Mouse (Mus musculus) hindbrain, embryonic 12.5 days (tissue): ENCODE results near the gene Trim34b. TPM values are rescaled to one million over a fixed set of nuclear protein-coding genes. Genes with fewer than 3 reads are reported as not detected.
"Not testable (repeated sequence)": the region's sequence is repeated elsewhere in the genome, so short reads cannot be mapped to it uniquely, and the experiment has no call there.

ENCODE experiments used
- ATAC-seq: fragments of 200-750 bp; cut with Nextera tagmentation; 2 replicates; pipeline ENCODE4 v1.8.0; 2017; ENCODE audit warnings: moderate TSS enrichment; ENCODE audit not compliant: low FRiP score
- H3K27ac ChIP-seq: fragments of 300-500 bp; sonication (generic); 2 replicates; pipeline ENCODE4 v1.5.1; 2016; ENCODE audit warnings: mild to moderate bottlenecking
- H3K27me3 ChIP-seq: fragments of 300-500 bp; sonication (generic); 2 replicates; pipeline ENCODE4 v1.6.1; 2016; ENCODE audit warnings: mild to moderate bottlenecking
- H3K36me3 ChIP-seq: fragments of 300-500 bp; sonication (generic); 2 replicates; pipeline ENCODE4 v1.6.1; 2016; ENCODE audit warnings: mild to moderate bottlenecking
- H3K4me1 ChIP-seq: fragments of 300-500 bp; sonication (generic); 2 replicates; pipeline ENCODE4 v1.6.1; 2016
- H3K4me2 ChIP-seq: fragments of 300-500 bp; sonication (generic); replicated peaks from 2 replicates; pipeline ENCODE4 v1.6.1; 2016; ENCODE audit warnings: mild to moderate bottlenecking
- H3K4me3 ChIP-seq: fragments of 300-500 bp; sonication (generic); 2 replicates; pipeline ENCODE4 v1.5.1; 2016; ENCODE audit warnings: mild to moderate bottlenecking
- H3K9ac ChIP-seq: fragments of 300-500 bp; sonication (generic); 2 replicates; pipeline ENCODE4 v1.6.1; 2016; ENCODE audit warnings: mild to moderate bottlenecking, moderate library complexity
- H3K9me3 ChIP-seq: fragments of 300-500 bp; sonication (generic); replicated peaks from 2 replicates; pipeline ENCODE4 v1.6.1; 2016; ENCODE audit warnings: mild to moderate bottlenecking
- WGBS: fragments of 180-500 bp; shearing (Covaris S2); methylation state at CpG from one replicate; pipeline ENCODE4 v1.1.7; 2016; 5-methylcytosine and 5-hydroxymethylcytosine counted together
- polyA plus RNA-seq: library from polyadenylated mRNA; unstranded; fragments of >200 nt; fragmentation: Nextera tagmentation; extraction: Ambion mirVana; gene quantifications from 2 replicates; pipeline ENCODE4 v1.2.1, GENCODE M21; 2016

Gene Trim34b
- not detected in 2 replicates for polyA plus RNA-seq

DNA sequence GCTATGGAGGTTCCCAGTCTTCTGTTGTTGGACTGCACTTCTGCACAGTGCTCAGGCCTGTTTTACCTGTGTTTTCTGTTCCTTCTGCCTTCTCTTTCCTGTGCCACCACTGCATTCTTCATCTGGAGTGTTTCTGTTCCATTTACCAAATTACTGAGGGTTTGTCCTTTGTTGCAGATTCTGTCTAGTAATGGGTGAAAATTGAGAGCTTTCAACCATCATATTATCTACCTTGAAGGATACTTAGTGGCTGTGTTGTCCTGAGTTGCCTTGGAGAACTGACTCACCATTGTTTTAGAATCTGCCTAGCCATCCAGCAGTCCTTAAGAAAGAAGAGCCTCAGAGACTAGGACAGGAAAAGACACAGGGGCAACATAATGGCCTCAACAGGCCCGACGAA is at the start of gene Trim34b:
TSS of gene Trim34b (plus strand) at position 301 of the 400 bp plus-strand sequence.
- H3K4me1 ChIP-seq, ATAC-seq, H3K36me3 ChIP-seq, H3K9ac ChIP-seq, H3K27ac ChIP-seq, H3K27me3 ChIP-seq, H3K9me3 ChIP-seq, H3K4me3 ChIP-seq, H3K4me2 ChIP-seq: not testable (repeated sequence)
- 94% methylated on average over 2 of the region's 2 CpGs for WGBS

DNA sequence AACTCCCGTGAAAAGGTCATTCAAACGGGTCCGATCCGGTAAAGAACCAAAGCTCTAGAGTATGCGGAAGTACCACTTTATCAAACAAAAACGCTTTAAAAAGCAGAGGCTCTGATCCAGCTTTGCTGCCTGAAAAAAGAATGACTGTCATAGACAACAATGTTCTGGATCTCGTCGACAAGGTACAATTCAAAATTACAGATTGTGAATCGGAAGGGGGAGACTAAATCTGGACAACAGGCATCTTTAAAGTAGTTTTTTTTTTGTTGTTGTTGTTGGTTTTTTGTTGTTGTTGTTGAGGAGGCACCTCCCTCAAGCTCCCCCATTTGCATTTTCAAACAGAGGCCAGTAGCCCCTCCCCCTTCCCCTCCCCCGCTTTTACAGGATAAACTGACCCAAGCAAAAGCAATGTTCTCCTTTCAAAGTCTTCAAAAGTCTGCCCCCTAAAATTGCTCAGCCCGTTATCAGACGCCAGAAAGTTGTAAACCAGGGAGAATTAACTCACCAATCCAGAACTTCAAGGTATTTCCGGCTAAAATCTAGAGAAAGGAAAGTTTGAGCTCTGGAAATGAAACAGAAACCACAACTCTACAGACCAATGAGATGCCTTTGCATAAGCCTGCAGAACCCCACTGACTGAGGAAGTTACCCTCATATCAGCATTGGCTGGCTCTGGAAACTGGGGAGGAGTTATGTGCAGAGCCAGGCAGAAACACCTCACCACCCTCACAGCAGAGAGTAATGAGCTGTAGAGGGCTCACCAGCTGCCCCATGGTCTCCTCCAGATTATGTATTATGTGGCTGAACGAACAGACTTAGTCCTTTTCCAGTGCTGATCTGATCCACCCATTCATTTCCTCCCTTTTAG is 41.5 kb upstream of the Trim34b start, which contains the start of gene Trim5:
TSS of gene Trim5 (minus strand) at position 519 of the 868 bp plus-strand sequence.
- H3K27me3 ChIP-seq, ATAC-seq, H3K4me2 ChIP-seq, H3K36me3 ChIP-seq, H3K4me3 ChIP-seq, H3K9me3 ChIP-seq, H3K27ac ChIP-seq, H3K9ac ChIP-seq, H3K4me1 ChIP-seq: not testable (repeated sequence)
- WGBS, result 44% methylated on average over 14 of the region's 14 CpGs

DNA sequence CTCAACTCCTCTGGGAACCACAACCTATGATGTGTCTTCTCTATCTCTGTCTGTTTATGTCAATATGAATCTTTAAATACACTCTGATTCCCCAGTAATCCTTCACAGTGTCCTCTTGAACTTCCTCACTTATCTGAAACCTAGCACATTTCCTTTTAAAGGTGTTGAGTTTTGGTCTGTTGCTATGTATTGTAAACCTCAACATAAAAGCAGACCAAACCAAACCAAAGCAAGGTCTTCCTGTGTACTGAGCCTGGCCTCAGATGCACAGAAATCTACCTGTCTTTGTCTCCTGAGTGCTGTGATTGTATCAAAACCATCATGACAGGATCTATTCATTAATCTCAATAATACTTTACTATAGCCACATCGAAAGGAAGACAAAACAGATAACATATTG is 38.6 kb upstream of the Trim34b start:
- no peaks in the 10 kb centered on the region for H3K36me3 ChIP-seq
- WGBS, result 95% methylated on average over 1 of the region's 1 CpGs

DNA sequence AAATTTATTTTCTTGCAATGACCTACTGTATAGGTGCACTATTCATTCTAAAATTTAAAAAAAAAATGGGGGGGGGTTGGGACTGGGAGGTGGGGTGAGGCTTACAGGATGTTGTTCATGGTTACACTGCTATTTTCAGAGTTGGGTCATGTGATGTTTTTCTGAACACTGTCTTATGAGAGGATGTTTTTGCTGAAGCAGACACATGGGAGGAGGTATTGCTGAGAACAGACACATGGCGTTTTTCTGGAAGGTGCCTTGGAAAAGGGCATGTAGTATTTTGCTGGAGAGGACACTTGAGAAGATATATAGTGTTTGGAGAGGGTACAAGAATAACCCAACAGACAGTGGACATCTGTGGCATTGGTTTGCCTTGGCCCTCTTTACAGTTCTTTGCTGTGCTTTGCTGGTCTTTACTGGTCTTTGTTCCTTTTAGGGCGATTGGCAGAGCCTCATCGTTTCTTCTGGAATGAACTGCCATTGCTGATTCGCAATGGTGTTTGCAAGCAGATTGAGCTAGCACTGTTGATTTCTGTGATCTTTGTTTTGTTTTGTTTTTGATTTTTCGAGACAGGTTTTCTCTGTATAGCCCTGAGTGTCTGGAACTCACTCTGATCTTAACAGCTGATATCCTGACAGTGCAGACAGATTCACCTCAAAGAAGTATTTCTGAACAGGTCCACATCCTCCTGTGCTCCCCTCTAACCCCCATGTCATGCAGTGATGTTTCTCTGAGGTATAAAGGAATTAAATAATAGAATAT is 37.5 kb upstream of the Trim34b start:
- H3K9me3 ChIP-seq, result no peaks in the 10 kb centered on the region
- no peak overlapping the region for H3K4me3 ChIP-seq
- H3K27me3 ChIP-seq, result no peaks in the 10 kb centered on the region
- no peaks in the 10 kb centered on the region for H3K4me1 ChIP-seq
- ATAC-seq, result no peak
- no peak overlapping the region for H3K4me2 ChIP-seq
- no peak overlapping the region for H3K27ac ChIP-seq
- no peaks in the 10 kb centered on the region for H3K36me3 ChIP-seq
- H3K9ac ChIP-seq, result no peak overlapping the region
- WGBS, result 82% methylated on average over 5 of the region's 5 CpGs

More for the DNA sequence above, 38.6 kb upstream of the Trim34b start:
- Histone ChIP-seq H3K9me3 (no peaks in the 10 kb centered on the region), H3K27me3 (no peaks in the 10 kb centered on the region), H3K4me1 (no peaks in the 10 kb centered on the region), H3K4me3 (no peak overlapping the region), H3K9ac (no peak overlapping the region), H3K27ac (no peak overlapping the region), H3K4me2 (no peak overlapping the region)
- no peak for ATAC-seq

DNA sequence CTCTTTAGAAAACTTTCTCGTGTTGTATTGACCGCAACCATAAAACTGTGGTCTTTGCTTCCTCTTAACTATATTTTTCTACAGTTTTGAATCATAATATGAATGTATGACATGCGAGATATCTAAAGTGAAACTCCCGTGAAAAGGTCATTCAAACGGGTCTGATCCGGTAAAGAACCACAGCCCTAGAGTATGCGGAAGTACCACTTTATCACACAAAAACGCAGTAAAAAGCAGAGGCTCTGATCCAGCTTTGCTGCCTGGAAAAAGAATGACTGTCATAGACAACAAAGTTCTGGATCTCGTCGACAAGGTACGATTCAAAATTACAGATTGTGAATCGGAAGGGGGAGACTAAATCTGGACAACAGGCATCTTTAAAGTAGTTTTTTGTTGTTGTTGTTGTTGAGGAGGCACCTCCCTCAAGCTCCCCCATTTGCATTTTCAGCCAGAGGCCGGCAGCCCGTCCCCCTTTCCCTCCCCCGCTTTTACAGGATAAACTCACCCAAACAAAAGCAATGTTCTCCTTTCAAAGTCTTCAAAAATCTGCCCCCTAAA is 14.4 kb upstream of the Trim34b start:
- Histone ChIP-seq H3K27ac (no peak overlapping the region), H3K36me3 (no peaks in the 10 kb centered on the region), H3K27me3 (no peaks in the 10 kb centered on the region), H3K9me3 (no peaks in the 10 kb centered on the region), H3K9ac (no peak overlapping the region), H3K4me3 (peak overlapping the region; percentile 19), H3K4me1 (no peaks in the 10 kb centered on the region), H3K4me2 (peak overlapping the region; percentile 39)
- no peak for ATAC-seq
- WGBS, result 14% methylated on average over 15 of the region's 15 CpGs

DNA sequence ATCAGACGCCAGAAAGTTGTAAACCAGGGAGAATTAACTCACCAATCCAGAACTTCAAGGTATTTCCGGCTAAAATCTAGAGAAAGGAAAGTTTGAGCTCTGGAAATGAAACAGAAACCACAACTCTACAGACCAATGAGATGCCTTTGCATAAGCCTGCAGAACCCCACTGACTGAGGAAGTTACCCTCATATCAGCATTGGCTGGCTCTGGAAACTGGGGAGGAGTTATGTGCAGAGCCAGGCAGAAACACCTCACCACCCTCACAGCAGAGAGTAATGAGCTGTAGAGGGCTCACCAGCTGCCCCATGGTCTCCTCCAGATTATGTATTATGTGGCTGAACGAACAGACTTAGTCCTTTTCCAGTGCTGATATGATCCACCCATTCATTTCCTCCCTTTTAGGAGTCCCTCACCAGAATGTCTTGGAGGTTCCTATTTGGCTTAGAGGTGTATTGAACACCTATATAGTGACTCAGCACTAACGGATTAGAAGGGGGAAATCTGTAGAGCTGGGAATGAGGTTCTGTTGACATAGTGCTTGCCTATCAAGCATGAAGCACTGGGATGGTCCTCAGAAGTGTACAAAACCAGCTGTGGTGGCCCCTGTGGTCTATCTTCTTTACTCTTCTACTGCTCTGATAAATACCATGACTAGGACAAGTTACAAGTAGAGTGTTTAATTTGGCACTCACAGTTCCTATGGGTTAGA is 13.7 kb upstream of the Trim34b start, which contains the start of gene Trim12a:
TSS of gene Trim12a (minus strand) at position 98 of the 712 bp plus-strand sequence.
- H3K4me1 ChIP-seq, H3K27me3 ChIP-seq, ATAC-seq, H3K36me3 ChIP-seq, H3K9me3 ChIP-seq, H3K9ac ChIP-seq, H3K27ac ChIP-seq: not testable (repeated sequence)
- Histone ChIP-seq H3K4me2 (peak within 1 kb of the TSS; percentile 39), H3K4me3 (peak within 1 kb of the TSS; percentile 19)
- 32% methylated on average over 4 of the region's 4 CpGs for WGBS

DNA sequence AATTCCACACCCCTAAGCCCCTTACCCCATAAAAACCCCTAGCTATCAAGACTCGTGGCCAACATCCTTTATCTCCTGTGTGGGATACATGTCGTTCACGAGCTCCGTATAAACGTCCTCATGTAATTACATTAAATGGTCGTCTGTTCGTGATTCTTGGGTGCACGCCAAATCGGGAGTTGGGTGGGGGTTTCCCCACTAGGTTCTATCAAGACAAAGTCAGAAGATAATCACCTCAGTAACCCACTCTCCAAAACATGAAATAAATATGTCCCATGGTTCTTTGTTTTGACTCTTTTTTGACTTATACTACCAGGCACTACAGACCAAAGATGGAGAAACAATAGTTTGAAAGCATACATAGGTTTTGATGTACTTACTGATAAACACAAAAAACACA is 7.2 kb upstream of the Trim34b start:
- H3K27ac ChIP-seq, result no peak overlapping the region
- no peaks in the 10 kb centered on the region for H3K9me3 ChIP-seq
- H3K27me3 ChIP-seq, result no peaks in the 10 kb centered on the region
- H3K36me3 ChIP-seq, result no peaks in the 10 kb centered on the region
- H3K4me3 ChIP-seq, result no peak overlapping the region
- no peak overlapping the region for H3K9ac ChIP-seq
- H3K4me2 ChIP-seq, result no peak overlapping the region
- no peaks in the 10 kb centered on the region for H3K4me1 ChIP-seq
- no peak for ATAC-seq
- WGBS, result 92% methylated on average over 9 of the region's 9 CpGs

DNA sequence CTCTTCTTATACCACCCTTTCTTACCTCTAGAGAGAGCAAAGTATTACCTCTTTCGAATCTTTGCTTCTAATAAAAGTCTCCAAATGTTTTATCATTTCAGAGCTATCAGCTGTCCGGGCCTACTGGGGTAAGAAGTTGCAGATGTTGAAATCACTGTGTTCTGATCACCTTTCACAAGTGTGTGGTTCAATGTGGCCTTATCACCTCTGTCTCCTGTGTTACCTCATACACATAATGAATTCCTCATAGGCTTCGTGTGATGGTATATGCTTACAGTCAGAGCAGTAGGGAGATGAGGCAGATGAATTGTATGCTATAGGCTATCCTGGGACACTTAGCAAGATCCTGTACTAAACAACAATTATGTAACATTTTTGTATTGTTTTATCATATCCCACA is 6.3 kb downstream of the Trim34b start:
- not testable (repeated sequence) for H3K4me1 ChIP-seq, H3K4me3 ChIP-seq, H3K4me2 ChIP-seq, H3K27ac ChIP-seq, H3K9ac ChIP-seq, H3K9me3 ChIP-seq, H3K36me3 ChIP-seq, ATAC-seq, H3K27me3 ChIP-seq
- WGBS, result 85% methylated on average over 3 of the region's 3 CpGs

DNA sequence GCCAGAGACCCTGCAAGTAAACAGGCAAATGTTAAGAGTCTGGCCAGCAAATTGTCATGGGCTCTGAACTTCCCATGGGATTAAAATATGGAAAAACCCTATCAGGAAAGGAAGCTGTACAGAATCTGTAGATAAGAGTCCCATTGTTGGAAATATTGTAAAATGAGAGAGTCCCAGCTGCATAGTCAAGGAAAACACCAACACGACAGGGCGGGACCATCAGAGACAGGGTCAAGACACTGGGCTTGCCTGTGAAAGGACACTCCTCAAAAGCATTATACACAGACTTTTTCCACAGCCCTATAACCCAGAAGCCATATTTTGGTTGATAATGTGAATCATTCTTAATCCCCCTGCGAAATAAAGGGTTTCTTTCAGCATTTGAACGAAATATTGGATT is 11.5 kb downstream of the Trim34b start:
- WGBS, result 96% methylated on average over 4 of the region's 4 CpGs
- H3K4me2 ChIP-seq, ATAC-seq: not testable (repeated sequence)

DNA sequence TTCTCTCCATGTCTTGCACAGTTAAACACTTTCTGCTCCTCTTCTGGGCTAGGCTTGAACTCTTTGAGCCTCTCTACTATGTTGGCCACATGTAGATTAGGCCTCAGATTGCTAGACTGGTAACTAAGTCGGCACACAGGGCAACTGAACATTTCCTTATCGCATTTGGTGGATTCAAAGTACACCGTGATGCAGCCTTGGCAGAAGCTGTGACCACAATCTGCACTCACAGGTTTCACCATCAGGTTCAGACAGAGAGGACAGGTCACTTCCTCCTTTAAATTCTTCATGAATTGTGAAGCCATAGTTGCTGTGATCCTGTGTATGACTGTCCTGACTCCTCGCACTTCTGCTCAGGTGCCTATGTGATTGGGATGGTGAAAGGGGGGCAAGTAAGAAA is 18.8 kb downstream of the Trim34b start:
- 91% methylated on average over 4 of the region's 4 CpGs for WGBS
- not testable (repeated sequence) for H3K9me3 ChIP-seq, H3K36me3 ChIP-seq, ATAC-seq, H3K27me3 ChIP-seq, H3K9ac ChIP-seq, H3K4me2 ChIP-seq, H3K4me3 ChIP-seq, H3K4me1 ChIP-seq, H3K27ac ChIP-seq

More for the DNA sequence above, 11.5 kb downstream of the Trim34b start:
- H3K4me1 ChIP-seq, H3K9ac ChIP-seq, H3K4me3 ChIP-seq, H3K36me3 ChIP-seq, H3K9me3 ChIP-seq, H3K27ac ChIP-seq, H3K27me3 ChIP-seq: not testable (repeated sequence)

DNA sequence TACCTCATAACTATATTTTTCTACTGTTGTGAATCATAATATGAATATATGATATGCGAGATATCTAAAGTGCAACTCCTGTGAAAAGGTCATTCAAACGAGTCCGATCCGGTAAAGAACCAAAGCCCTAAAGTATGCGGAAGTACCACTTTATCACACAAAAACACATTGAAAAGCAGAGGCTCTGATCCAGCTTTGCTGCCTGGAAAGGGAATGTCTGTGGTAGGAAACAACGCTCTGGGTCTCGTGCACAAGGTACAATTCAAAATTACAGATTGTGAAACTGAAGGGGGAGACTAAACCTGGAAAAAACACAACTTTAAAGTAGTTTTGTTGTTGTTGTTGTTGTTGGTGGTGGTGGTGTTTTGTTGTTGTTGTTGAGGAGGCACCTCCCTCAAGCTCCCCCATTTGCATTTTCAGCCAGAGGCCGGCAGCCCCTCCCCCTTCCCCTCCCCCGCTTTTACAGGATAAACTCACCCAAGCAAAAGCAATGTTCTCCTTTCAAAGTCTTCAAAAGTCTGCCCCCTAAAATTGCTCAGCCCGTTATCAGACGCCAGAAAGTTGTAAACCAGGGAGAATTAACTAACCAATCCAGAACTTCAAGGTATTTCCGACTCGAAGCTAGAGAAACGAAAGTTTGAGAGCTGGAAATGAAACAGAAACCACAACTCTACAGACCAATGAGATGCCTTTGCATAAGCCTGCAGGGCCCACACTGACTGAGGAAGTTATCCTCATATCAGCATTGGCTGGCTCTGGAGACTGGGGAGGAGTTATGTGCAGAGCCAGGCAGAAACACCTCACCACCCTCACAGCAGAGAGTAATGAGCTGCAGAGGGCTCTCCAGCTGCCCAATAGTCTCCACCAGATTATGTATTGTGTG is 23.7 kb downstream of the Trim34b start, which contains the start of gene Trim12c:
TSS of gene Trim12c (minus strand) at position 646 of the 883 bp plus-strand sequence.
- Histone ChIP-seq H3K9me3 (no peaks in the 10 kb centered on the region), H3K27ac (no peak within 1 kb of the TSS), H3K36me3 (no peaks in the 10 kb centered on the region), H3K9ac (no peak within 1 kb of the TSS), H3K27me3 (no peaks in the 10 kb centered on the region), H3K4me2 (peak within 1 kb of the TSS; percentile 43), H3K4me3 (peak within 1 kb of the TSS; percentile 23), H3K4me1 (no peaks in the 10 kb centered on the region)
- WGBS, result 12% methylated on average over 13 of the region's 14 CpGs
- peak; percentile 93 for ATAC-seq
